Mouse (Mus musculus): ENCODE measurements around the gene Zfp51. TPM values are rescaled to one million over a fixed set of nuclear protein-coding genes. Genes with fewer than 3 reads are reported as not detected.
"Not testable (repeated sequence)": the region's sequence is repeated elsewhere in the genome, so short reads cannot be mapped to it uniquely, and the experiment has no call there.

Gene Zfp51
- 12.4 and 15.2 TPM in 2 replicates for polyA plus RNA-seq (2015; fragmentation: Nextera tagmentation; extraction: Ambion mirVana)

DNA sequence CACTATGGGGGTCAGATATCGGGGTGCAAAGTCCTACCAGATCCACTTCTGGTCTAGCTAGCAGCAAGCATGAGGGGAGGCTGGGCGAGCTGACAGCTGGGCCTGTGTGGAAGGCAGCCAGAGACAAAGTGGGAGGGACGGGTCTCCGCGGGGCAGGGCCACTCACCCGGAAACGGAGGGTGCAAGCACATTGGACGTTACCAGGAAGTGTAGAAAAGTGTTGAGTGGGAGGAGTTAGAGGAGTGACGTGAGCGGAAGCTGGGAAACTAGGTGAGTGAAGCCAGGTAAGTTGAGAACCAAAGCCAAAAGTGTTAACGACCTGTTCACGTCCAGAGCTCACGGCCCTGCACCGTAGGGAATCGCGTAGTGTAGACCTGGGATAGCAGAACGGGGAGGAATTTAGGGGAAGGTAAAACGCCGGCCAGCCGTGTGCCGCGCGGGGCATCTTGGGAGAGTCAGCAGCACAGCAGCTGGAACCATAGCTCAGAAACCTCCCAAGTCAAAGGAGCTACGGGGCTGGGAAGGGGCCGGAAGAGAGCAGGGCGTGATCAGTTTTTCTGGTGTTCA lies at the start of gene Zfp51:
Gene Zfp51, plus strand, starts transcription at position 237 of the 567 bp plus-strand sequence.
- Histone ChIP-seq H3K4me2 (ENCODE audit: low read length) (peak within 1 kb of the TSS; percentile 68), H3K36me3 (ENCODE audit: control insufficient read depth, insufficient read depth, low read length) (no peaks in the 10 kb centered on the region), H3K27me3 (ENCODE audit: control insufficient read depth, insufficient read depth, low read depth, low read length) (no peaks in the 10 kb centered on the region), H3K27ac (ENCODE audit: low read length) (peak within 1 kb of the TSS; percentile 84), H3K4me1 (ENCODE audit: control insufficient read depth, insufficient read depth, low read length) (peaks cover 6% of the 10 kb centered on the region), H3K9ac (ENCODE audit: low read depth, low read length) (peak within 1 kb of the TSS; percentile 64), H3K4me3 (ENCODE audit: low read depth, low read length) (peak within 1 kb of the TSS; percentile 60), H3K9me3 (replicated peaks; ENCODE audit: control insufficient read depth, low read length, poor library complexity, severe bottlenecking) (no peaks in the 10 kb centered on the region)
- ATAC-seq = peak; percentile 99
- WGBS = under 1% methylated on average over 26 of the region's 26 CpGs

DNA sequence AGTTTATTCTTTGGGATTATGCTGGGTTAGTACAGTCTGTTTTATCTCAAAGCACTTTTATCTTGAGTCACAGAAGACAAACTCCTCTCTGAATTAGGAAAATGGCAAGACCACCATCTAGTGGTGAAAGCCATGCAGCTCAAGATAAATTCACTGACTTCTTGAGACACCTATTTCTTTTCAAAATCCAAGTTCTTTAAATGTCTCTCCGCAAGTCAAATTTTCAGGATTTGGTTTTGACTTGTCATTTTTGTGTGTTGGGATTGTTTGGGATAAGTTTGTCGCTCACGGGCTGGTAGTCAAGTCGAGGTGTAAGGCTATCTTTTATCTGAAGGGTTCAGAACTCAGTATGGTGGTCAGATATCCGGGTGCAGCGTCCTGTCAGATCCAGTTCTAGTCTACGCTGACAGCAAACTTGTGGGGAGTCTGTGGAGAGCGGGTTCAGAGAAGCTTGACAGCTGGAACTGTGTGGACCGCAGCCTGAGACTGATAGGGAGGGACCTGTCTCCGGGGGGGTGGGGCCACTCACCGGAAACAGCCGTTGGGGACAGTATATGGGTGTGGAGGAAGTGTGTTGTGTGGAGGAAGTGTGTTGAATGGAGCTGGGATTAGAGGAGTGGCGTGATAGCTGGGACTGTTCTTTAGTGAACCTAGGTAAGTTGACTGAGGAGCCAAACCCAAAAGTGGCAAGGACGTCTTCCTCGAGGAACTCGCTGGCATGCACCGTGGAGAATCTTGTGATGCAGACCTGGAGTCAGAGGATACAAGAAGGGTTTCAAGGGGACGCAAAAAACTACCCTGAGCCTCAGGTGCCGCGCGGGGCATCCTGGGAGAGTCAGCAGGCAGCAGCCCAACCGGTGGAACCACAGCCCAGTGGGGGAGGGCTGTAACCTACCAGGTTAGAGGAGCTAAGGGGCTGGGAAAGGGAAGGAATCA lies 27.2 kb upstream of the Zfp51 start, which contains the start of gene Zfp54:
Gene Zfp54, plus strand, starts transcription at position 564 of the 936 bp plus-strand sequence.
- Histone ChIP-seq H3K36me3 (ENCODE audit: control insufficient read depth, insufficient read depth, low read length) (no peaks in the 10 kb centered on the region), H3K27me3 (ENCODE audit: control insufficient read depth, insufficient read depth, low read depth, low read length) (no peaks in the 10 kb centered on the region), H3K27ac (ENCODE audit: low read length) (peak within 1 kb of the TSS; percentile 69), H3K4me2 (ENCODE audit: low read length) (peak within 1 kb of the TSS; percentile 94), H3K4me1 (ENCODE audit: control insufficient read depth, insufficient read depth, low read length) (peaks cover 6% of the 10 kb centered on the region), H3K4me3 (ENCODE audit: low read depth, low read length) (peak within 1 kb of the TSS; percentile 53), H3K9me3 (replicated peaks; ENCODE audit: control insufficient read depth, low read length, poor library complexity, severe bottlenecking) (no peaks in the 10 kb centered on the region), H3K9ac (ENCODE audit: low read depth, low read length) (peak within 1 kb of the TSS; percentile 73)
- peak; percentile 99 for ATAC-seq
- WGBS = under 1% methylated on average over 22 of the region's 22 CpGs

DNA sequence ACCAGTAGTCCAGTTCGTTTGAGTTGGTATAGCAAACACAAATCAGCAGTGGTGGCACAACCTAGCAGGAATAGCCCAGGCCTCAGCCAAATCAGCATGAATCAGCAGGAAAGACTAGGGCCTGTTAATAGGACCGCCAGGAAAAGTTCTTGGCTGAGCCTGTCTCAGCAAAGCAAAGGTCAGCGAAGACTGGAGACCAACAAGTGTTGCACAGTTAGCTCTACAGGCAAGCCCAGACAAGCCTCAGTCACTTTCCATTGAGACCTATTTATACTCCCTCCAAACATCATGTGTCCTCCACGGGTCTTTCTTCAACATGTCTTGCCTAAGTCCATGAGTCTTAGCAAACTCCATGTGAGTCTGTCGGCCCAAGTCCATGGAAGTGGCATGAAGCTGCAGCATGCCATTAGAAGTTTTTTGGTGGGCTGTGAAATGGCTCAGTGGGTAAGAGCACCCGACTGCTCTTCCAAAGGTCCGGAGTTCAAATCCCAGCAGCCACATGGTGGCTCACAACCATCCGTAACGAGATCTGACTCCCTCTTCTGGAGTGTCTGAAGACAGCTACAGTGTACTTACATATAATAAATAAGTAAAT lies 11.3 kb upstream of the Zfp51 start:
- not testable (repeated sequence) for H3K27me3 ChIP-seq (ENCODE audit: control insufficient read depth, insufficient read depth, low read depth, low read length); ATAC-seq; H3K27ac ChIP-seq (ENCODE audit: low read length); H3K36me3 ChIP-seq (ENCODE audit: control insufficient read depth, insufficient read depth, low read length); H3K4me3 ChIP-seq (ENCODE audit: low read depth, low read length); H3K9ac ChIP-seq (ENCODE audit: low read depth, low read length); H3K4me1 ChIP-seq (ENCODE audit: control insufficient read depth, insufficient read depth, low read length); H3K4me2 ChIP-seq (ENCODE audit: low read length); H3K9me3 ChIP-seq (replicated peaks; ENCODE audit: control insufficient read depth, low read length, poor library complexity, severe bottlenecking)
- WGBS = 87% methylated on average over 9 of the region's 9 CpGs

DNA sequence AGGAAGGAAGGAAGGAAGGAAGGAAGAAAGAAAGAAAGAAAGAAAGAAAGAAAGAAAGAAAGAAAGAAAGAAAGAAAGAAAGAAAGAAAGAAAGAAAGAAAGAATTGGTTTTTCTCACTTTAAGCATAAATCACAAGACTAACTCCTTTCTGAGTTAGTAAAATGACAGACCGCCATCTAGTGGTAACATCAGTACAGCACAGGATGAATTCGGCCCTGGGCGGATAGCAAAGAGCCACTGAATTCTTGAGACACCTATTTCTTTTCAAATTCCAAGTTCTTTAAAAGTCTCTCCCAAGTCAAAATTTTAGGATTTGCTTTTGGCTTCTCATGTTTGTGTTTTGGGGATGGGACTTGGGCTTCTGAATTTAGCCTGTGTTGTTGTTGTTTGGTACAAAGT lies 505 bp upstream of the Zfp51 start:
- no peaks in the 10 kb centered on the region for H3K36me3 ChIP-seq (ENCODE audit: control insufficient read depth, insufficient read depth, low read length)
- H3K27ac ChIP-seq (ENCODE audit: low read length) = peak overlapping the region; percentile 84
- H3K4me2 ChIP-seq (ENCODE audit: low read length) = peak overlapping the region; percentile 68
- ATAC-seq = peak; percentile 86
- no peaks in the 10 kb centered on the region for H3K9me3 ChIP-seq (replicated peaks; ENCODE audit: control insufficient read depth, low read length, poor library complexity, severe bottlenecking)
- peak overlapping the region; percentile 64 for H3K9ac ChIP-seq (ENCODE audit: low read depth, low read length)
- H3K27me3 ChIP-seq (ENCODE audit: control insufficient read depth, insufficient read depth, low read depth, low read length) = no peaks in the 10 kb centered on the region
- peaks cover 6% of the 10 kb centered on the region for H3K4me1 ChIP-seq (ENCODE audit: control insufficient read depth, insufficient read depth, low read length)
- H3K4me3 ChIP-seq (ENCODE audit: low read depth, low read length) = peak overlapping the region; percentile 60
- 0% methylated on average over 3 of the region's 3 CpGs for WGBS

DNA sequence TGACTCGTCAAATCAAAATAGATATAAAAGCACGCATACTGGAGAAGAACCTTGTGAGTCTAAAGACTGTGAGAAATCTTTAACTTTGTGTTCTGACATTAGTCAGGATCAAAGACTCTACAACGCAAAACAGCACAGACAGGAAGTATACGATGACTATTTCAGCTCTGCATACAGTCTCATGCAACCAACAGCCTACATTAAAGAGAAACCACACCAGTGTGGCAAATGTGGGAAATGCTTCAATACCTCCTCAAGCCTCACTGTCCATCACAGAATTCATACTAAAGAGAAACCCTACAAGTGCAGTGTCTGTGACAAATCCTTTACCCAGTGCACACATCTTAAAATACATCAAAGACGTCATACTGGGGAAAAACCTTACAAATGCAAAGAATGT lies 13.4 kb downstream of the Zfp51 start:
- no peaks in the 10 kb centered on the region for H3K4me1 ChIP-seq (ENCODE audit: control insufficient read depth, insufficient read depth, low read length)
- ATAC-seq = no peak
- no peaks in the 10 kb centered on the region for H3K27me3 ChIP-seq (ENCODE audit: control insufficient read depth, insufficient read depth, low read depth, low read length)
- H3K9me3 ChIP-seq (replicated peaks; ENCODE audit: control insufficient read depth, low read length, poor library complexity, severe bottlenecking) = no peaks in the 10 kb centered on the region
- WGBS = 85% methylated on average over 5 of the region's 5 CpGs
- H3K27ac ChIP-seq (ENCODE audit: low read length) = no peak overlapping the region
- no peak overlapping the region for H3K9ac ChIP-seq (ENCODE audit: low read depth, low read length)
- H3K36me3 ChIP-seq (ENCODE audit: control insufficient read depth, insufficient read depth, low read length) = peaks cover 20% of the 10 kb centered on the region
- no peak overlapping the region for H3K4me3 ChIP-seq (ENCODE audit: low read depth, low read length)
- no peak overlapping the region for H3K4me2 ChIP-seq (ENCODE audit: low read length)

DNA sequence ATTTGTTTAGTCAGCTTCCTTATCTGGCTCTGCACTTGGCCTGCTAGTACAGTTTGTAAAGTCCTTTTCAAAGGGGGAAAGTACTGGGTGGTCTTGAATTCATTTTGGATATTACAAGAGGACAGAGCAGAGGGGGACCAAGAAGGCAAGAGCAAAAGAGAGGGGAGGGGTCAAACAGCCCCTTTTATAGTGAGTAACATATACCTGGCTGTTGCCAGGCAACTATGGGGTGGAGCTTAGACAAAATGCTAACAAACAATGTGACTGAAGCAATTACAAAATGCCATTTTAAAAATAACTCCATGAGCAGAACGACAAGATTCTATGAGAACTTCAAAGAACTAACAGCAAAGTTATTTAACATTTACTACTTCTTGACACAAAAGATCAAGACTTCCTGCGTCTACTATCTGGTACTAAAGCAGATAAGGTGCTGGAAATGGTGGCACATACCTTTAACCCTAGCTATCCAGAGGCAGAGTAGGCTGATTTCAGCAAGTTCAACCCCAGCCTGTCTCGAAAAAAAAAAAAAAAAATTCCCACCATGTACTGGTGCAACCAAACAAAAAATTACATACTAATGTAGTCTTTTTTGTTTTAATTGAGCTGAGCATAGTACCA lies 22.0 kb downstream of the Zfp51 start:
- no peaks in the 10 kb centered on the region for H3K9me3 ChIP-seq (replicated peaks; ENCODE audit: control insufficient read depth, low read length, poor library complexity, severe bottlenecking)
- H3K36me3 ChIP-seq (ENCODE audit: control insufficient read depth, insufficient read depth, low read length) = no peaks in the 10 kb centered on the region
- no peak overlapping the region for H3K4me3 ChIP-seq (ENCODE audit: low read depth, low read length)
- WGBS = 76% methylated on average over 3 of the region's 3 CpGs
- H3K27ac ChIP-seq (ENCODE audit: low read length) = no peak overlapping the region
- peaks cover 3% of the 10 kb centered on the region; the same call in 1 of the 2 replicates for H3K4me1 ChIP-seq (ENCODE audit: control insufficient read depth, insufficient read depth, low read length)
- H3K27me3 ChIP-seq (ENCODE audit: control insufficient read depth, insufficient read depth, low read depth, low read length) = no peaks in the 10 kb centered on the region
- no peak for ATAC-seq
- no peak overlapping the region for H3K4me2 ChIP-seq (ENCODE audit: low read length)
- H3K9ac ChIP-seq (ENCODE audit: low read depth, low read length) = no peak overlapping the region

DNA sequence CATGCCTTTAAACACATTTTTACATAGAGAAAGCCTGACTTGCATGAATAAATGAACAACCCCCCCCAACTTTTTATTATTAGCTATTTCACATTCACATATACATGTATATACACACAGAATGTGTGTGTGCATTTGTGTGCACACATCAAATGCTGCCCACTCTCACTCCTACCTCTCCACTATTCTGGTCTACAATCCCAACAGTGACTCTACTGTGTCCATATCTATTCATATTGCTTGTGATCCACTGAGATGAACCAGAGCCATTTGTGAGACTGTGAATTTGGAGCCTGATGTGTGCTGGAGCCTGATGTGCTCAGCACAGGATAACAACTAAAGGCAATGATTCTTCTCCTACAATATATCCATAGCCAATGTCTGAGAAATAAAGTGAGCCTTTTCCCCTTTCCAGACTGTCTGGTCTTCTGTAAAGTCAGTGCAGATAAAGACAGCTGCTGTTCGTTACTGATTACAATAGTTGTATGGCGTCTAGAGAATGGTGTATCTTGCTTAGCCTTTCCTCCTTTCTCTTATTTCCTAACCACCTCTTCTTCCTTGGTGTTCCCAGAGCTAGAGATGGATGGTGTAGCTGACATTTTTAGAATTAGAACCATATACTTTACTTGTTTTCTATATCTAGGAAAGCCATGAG lies 22.6 kb downstream of the Zfp51 start:
- H3K36me3 ChIP-seq (ENCODE audit: control insufficient read depth, insufficient read depth, low read length) = no peaks in the 10 kb centered on the region
- WGBS = 75% methylated on average over 2 of the region's 2 CpGs
- no peak overlapping the region for H3K27ac ChIP-seq (ENCODE audit: low read length)
- H3K4me1 ChIP-seq (ENCODE audit: control insufficient read depth, insufficient read depth, low read length) = peaks cover 3% of the 10 kb centered on the region; the same call in 1 of the 2 replicates
- H3K9me3 ChIP-seq (replicated peaks; ENCODE audit: control insufficient read depth, low read length, poor library complexity, severe bottlenecking) = no peaks in the 10 kb centered on the region
- no peak overlapping the region for H3K9ac ChIP-seq (ENCODE audit: low read depth, low read length)
- no peak overlapping the region for H3K4me2 ChIP-seq (ENCODE audit: low read length)
- H3K27me3 ChIP-seq (ENCODE audit: control insufficient read depth, insufficient read depth, low read depth, low read length) = no peaks in the 10 kb centered on the region
- ATAC-seq = no peak
- no peak overlapping the region for H3K4me3 ChIP-seq (ENCODE audit: low read depth, low read length)

DNA sequence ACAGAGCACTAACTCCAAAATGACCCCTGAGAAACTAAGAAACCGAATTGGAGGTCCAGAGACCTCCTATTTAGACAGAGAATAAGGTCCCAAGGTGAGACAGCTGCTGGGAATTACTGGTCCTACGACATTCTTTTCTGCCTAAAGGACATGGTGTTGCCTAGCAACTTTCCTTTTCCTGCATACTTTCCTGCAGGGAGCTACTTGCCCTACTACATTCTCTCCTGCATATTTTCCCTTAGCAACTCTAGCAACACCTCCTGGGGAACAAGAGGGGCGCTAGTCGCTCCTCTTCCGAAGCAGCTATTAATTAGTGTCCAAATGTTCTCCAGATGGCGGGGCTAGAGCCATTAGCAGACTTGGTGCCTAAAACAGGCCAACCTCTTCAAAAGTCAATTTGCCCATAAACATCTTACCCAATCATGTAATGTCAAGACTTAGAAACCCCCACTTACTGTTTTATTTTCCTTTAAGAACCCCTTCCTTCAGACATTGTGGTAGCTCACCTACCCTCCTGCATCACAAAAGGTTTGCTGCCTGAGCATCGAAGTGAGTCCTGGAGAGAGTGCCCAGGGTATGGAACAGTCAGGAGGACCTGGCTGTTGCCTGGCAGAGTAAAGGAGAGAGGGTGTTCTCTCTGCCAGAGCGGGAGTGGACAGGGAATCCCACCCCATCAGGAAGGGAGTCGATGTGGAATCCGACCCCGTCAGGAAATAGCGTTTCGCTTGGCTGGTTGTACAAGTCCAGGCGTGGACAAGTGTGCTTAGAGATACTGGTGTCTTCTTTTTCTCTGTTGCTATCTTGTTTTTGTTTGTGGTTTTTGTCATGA lies 23.4 kb downstream of the Zfp51 start:
- H3K36me3 ChIP-seq (ENCODE audit: control insufficient read depth, insufficient read depth, low read length) = no peaks in the 10 kb centered on the region
- WGBS = 36% methylated on average over 14 of the region's 14 CpGs
- H3K27me3 ChIP-seq (ENCODE audit: control insufficient read depth, insufficient read depth, low read depth, low read length) = no peaks in the 10 kb centered on the region
- peaks cover 3% of the 10 kb centered on the region; the same call in 1 of the 2 replicates for H3K4me1 ChIP-seq (ENCODE audit: control insufficient read depth, insufficient read depth, low read length)
- ATAC-seq = no peak
- no peak overlapping the region for H3K4me2 ChIP-seq (ENCODE audit: low read length)
- no peak overlapping the region for H3K9ac ChIP-seq (ENCODE audit: low read depth, low read length)
- no peak overlapping the region for H3K4me3 ChIP-seq (ENCODE audit: low read depth, low read length)
- no peaks in the 10 kb centered on the region for H3K9me3 ChIP-seq (replicated peaks; ENCODE audit: control insufficient read depth, low read length, poor library complexity, severe bottlenecking)
- H3K27ac ChIP-seq (ENCODE audit: low read length) = no peak overlapping the region
